Mouse (Mus musculus): Measurements from ENCODE around the gene Sla2. TPM values are rescaled to one million over a fixed set of nuclear protein-coding genes. Genes with fewer than 3 reads are reported as not detected.
"Not testable (repeated sequence)": the region's sequence is repeated elsewhere in the genome, so short reads cannot be mapped to it uniquely, and the experiment has no call there.

Sla2 gene
- total RNA-seq, 2 experiments from 2014 or later = 0.18 to 0.21 TPM

- intact Hi-C loops (cut with DNase I) = no loop called here
- DNase-seq (ENCODE audit: low spot score in 2 of 2) = no peak
Observed at GRCm38 (mm10) chr2:156874047-156874759, 12.8 kb downstream of the Sla2 start.

DNA sequence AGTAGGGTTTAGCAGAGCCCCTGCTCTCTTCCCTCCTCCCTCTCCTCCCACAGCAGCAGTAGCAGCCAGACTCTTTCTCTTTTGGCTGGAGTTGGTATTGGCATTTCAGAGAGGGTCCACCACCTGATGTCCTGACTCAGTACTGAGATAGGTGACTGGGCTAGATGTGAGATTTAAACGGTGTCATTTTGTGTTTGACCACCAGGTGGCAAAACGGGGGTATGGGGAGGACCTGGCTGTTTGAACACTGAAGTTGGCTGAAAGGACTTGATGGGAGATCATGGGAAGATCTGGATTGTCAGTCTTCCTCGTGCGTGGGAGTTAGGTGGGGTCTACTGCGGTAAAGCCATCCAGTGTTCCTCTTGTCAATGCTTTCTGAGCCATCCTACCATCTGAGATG is 13.4 kb downstream of the Sla2 start:
- DNase-seq (ENCODE audit: low spot score in 2 of 2) = peak in 1 of 2 experiments; percentile 61
- intact Hi-C loops (cut with DNase I) = loop anchor here (2.0 kb wide), 1 partner anchor 121 kb away; no protein-coding TSS in a partner anchor

- intact Hi-C loops (cut with DNase I) = no loop called here
Observed at GRCm38 (mm10) chr2:156870519-156870918, 16.5 kb downstream of the Sla2 start.

DNA sequence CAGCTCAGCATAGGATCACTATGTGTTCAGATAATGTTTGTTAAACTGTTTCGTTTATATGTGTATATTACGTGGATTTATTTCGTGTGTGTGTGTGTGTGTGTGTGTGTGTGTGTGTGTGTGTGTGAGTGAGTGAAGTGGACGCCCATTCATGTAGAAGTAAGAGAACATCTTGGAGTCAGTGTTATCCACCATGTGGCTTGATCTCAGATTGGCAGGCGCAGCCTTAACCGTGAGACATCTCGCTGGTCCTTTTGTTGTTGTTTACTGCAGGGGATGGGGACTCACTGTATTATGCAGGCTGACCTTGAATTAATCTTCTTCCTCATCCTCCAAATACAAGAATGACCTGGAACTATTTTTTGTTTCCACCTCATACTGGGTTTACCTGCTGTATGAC is 17.4 kb downstream of the Sla2 start:
- DNase-seq (ENCODE audit: low spot score in 2 of 2) = no peak
- intact Hi-C loops (cut with DNase I) = no loop called here

More at GRCm38 (mm10) chr2:156870519-156870918, 16.5 kb downstream of the Sla2 start:
- no peak for DNase-seq (ENCODE audit: low spot score in 2 of 2)

DNA sequence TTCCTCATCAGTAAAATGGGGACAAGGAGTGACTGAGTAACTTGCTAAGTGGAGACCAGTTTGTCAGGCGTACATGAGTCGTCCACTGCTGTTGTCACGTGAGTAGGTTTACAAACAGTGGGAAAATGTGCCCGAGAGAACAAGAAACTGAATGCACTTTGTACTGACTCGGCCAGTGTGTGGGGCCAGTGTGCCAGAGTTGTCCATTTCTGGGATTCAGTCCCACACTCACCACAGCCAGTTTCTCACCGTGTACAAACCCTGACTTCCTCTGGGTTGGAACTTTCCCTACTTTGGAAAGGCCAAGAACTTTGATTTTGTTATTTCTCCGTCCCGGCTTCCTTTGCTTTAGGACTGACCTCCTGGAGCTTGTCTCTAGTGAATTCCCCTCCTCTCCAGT is 18.0 kb downstream of the Sla2 start:
- peak; percentile 25 to 38 for DNase-seq (ENCODE audit: low spot score in 2 of 2)
- intact Hi-C loops (cut with DNase I) = no loop called here

- no peak for DNase-seq (ENCODE audit: low spot score in 2 of 2)
- intact Hi-C loops (cut with DNase I) = no loop called here
Observed at GRCm38 (mm10) chr2:156864481-156864880, 22.5 kb downstream of the Sla2 start.

DNA sequence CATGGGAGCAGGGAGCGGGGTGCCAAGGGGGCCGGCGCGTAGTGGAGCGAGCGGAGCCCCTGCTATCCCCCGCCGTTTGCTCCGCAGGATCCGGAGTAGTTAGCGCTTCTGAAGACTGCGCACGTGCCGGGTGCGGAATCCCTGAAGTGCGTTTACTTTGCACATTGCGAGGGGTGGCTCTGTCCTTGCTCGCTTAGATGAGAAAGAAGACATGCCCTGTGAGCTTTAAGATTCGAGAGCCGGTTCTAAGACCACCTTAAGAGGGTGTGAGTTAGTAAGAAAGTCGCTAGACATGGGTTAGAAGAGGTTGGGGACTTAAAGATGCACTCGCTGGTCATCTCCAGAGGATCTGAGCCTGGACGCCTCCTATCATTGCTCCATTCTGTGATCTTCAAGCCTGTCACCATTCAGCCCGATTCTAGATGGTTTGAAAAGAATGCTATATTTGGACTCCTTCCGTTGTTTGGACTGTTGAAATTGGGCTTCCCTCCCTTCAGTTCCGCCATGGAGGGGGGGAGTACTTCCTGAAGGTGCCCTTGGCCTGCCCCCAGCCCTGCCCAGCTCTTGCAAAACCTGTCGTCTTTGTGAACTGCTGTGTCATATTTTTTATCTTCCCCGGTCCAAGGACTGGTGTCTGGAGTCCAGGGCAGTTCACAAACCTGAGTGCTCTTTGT is 23.4 kb downstream of the Sla2 start:
- no peak for DNase-seq (ENCODE audit: low spot score in 2 of 2)
- intact Hi-C loops (cut with DNase I) = no loop called here

DNA sequence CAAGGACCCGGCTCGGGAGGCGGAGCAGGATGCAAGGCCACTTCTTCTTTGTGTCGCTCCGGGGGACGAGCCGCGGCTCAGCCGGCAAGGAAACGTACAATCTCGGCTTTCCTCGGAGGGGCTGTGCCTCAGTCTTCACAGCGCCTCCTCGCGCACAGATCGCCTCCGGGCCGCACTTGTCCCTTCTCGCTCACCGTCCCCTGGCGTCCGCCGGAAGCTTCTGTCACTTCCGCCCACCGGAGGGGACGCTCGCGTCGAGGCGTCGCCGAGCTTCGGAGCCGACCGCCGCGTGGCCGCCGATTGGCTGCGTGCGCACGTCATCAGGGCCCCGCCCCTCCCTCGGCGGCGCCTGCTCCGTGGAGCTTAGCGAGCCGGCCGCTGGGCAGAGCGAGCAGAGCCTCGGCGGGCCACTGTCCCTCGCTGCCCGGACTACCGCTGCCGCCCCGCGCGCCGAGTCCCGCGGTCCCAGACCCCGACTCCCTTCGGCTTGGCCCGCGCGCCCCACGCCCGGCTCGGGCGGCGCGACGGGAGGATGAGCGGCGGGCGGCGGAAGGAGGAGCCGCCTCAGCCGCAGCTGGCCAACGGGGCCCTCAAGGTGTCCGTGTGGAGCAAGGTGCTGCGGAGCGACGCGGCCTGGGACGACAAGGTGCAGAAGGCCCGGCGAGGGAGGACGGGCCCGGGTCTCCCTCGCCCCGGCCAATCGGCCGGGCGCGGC is 24.1 kb downstream of the Sla2 start, which contains the start of gene Rab5if:
Rab5if (plus strand) TSS at position 357 of the 715 bp plus-strand sequence.
- DNase-seq (ENCODE audit: low spot score in 2 of 2) = peak; percentile 98 to 99
- intact Hi-C loops (cut with DNase I) = no loop called here

- peak in 1 of 2 experiments; percentile 28 for DNase-seq (ENCODE audit: low spot score in 2 of 2)
- intact Hi-C loops (cut with DNase I) = no loop called here
Observed at GRCm38 (mm10) chr2:156862041-156862717, 24.8 kb downstream of the Sla2 start.

DNA sequence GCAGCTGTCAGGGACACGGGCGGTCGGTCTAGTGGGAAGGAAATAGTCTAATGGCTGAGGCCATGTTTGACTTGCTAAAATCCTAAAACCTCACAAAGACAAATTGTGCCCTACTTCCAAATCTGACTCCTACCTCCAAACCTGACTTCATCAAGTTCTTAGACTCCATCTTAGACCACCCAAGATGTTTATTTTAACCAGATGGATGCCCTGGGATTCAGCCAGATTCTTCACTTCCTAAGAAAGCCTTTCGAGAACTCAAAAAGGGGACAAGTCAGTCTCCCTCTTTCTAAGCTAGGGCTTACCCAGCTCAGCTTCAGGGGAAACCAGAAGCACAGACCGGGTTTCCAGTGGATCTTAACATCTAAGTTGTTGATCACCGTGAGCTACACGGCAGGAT is 28.3 kb downstream of the Sla2 start:
- intact Hi-C loops (cut with DNase I) = loop anchor here (10.0 kb wide), 1 partner anchor 314 kb away; the partner anchor contains the start of gene Aar2
- DNase-seq (ENCODE audit: low spot score in 2 of 2) = no peak

DNA sequence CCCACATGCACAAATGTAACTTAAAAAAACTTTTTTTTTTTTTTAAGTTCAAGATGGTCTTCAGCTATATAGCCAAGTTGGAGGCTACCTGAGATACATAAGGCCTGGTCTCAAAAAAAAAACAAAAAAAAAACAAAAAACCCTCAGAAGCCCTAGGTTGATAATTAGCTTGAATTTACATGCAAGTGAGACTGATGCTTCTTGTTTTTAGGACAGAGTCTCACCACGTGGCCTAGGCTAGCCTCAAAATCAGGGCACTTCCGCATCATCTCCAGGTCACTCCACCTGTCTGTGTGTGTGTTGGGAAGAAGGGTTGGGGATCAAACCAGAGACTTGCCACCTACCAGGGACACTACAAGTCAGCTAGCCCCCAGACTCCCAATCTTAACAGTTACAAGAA is 29.2 kb downstream of the Sla2 start, which contains the start of gene 4930518I15Rik:
4930518I15Rik (minus strand) TSS at position 112 of the 400 bp plus-strand sequence.
- DNase-seq (ENCODE audit: low spot score in 2 of 2) = no peak
- intact Hi-C loops (cut with DNase I) = loop anchor here (10.0 kb wide), 1 partner anchor 313 kb away; the partner anchor contains the start of gene Aar2

DNA sequence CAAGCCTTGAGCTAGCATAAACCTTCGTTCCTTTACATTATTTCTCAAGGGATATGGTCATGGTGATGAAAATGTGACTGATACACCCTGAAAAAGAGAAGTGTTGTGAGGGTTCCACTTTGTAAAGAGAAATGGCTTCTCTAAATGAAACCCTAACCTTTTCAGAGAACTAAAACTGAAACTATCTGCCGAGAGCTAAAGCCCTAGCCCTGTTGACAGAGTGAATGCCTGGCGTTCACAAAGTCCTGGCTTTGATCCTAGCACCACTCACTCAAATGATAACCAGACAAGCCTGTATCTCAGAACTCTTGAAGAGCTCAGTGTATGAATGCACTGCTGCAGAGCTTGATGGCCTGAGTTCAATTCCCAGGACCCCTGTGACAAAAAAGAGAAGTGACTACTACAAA is 29.6 kb downstream of the Sla2 start:
- intact Hi-C loops (cut with DNase I) = loop anchor here (10.0 kb wide), 1 partner anchor 313 kb away; the partner anchor contains the start of gene Aar2
- no peak for DNase-seq (ENCODE audit: low spot score in 2 of 2)

- intact Hi-C loops (cut with DNase I) = loop anchor here (10.0 kb wide), 1 partner anchor 312 kb away; the partner anchor contains the start of gene Aar2
Observed at GRCm38 (mm10) chr2:156856311-156856710, 30.7 kb downstream of the Sla2 start.

GRCm38 (mm10) chr2:156853999-156854771 is 32.8 kb downstream of the Sla2 start:
- intact Hi-C loops (cut with DNase I) = loop anchor here (2.0 to 10.0 kb wide), 2 partner anchors 45 to 309 kb away; partner anchors contain the start of gene Aar2

More at GRCm38 (mm10) chr2:156856311-156856710, 30.7 kb downstream of the Sla2 start:
- no peak for DNase-seq (ENCODE audit: low spot score in 2 of 2)

GRCm38 (mm10) chr2:156853584-156853983 is 33.4 kb downstream of the Sla2 start:
- not testable (repeated sequence) for DNase-seq (ENCODE audit: low spot score in 2 of 2)
- intact Hi-C loops (cut with DNase I) = loop anchor here (10.0 kb wide), 1 partner anchor 309 kb away; the partner anchor contains the start of gene Aar2

More at GRCm38 (mm10) chr2:156853999-156854771, 32.8 kb downstream of the Sla2 start:
- DNase-seq (ENCODE audit: low spot score in 2 of 2) = peak; percentile 60 to 62

DNA sequence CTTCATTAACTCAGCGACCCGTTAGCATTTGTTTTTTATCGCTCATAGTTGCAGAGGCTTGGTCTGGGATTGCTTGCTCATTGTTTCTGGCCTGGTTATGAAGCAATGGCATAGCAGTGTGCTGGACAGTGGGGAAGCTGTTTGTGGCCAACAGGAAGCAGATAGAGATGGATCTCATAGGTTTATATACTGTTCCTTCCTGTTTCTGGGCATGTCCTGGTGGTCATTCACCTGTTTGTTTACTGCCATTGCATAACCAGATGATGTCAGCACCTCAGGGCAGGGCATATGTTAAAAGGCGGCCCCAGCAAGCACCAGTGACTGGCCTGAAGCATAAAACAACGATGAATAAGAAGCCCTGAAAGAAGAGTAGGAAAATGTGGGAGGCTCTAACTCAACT is 36.5 kb downstream of the Sla2 start:
- DNase-seq (ENCODE audit: low spot score in 2 of 2) = no peak
- intact Hi-C loops (cut with DNase I) = loop anchor here (10.0 kb wide), 1 partner anchor 306 kb away; the partner anchor contains the start of gene Aar2

DNA sequence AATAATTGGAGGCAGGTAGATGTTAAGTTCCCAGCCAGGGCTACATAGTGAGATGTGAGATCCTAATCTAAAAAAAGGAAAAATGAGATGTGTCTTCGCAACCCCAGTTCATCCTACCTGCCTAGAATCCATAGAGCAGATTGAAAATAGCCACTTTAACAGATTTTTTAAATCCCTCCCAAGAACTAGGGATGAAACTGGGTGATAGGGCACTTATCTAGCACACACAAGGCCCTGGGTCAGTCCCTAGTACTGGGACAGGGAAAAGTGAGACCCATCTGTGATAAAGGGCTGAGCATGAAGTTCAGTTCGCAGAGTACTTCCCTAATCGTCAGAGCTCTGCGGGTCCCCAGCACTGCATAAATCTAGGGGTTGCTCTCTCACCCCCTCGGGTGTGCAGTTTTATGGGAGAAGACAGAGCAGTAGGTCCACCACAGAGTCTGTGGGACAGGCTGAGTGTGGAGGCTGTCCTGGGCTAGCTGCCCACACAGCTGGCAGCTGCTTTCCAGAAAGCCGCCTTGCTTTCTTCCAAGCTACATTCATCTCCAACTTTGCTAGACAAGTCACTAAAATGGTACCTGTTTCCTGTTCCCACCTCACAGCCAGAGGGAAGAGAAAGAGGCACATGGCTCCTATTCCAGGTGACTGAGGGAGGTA is 38.3 kb downstream of the Sla2 start:
- no peak for DNase-seq (ENCODE audit: low spot score in 2 of 2)
- intact Hi-C loops (cut with DNase I) = no loop called here

GRCm38 (mm10) chr2:156847653-156848052 is 39.3 kb downstream of the Sla2 start:
- intact Hi-C loops (cut with DNase I) = no loop called here
- DNase-seq (ENCODE audit: low spot score in 2 of 2) = no peak
